Mouse (Mus musculus) embryonic facial prominence, embryonic 15.5 days (tissue): ENCODE measurements at regions not wholly inside any gene's neighbourhood (a gene's known extent, or its start where the extent isn't known, plus 50 kb on each side); places are given as distances from the start of the nearest gene placed in this dataset.

Experiments
- ATAC-seq: fragments of 200-750 bp; cut with Nextera tagmentation; 2 replicates; pipeline ENCODE4 v1.8.0; 2017; ENCODE audit warnings: low read depth, moderate TSS enrichment; ENCODE audit not compliant: insufficient number of reproducible peaks, low FRiP score, low TSS enrichment
- H3K27ac ChIP-seq: fragments of 300-500 bp; sonication (generic); replicated peaks from 2 replicates; pipeline ENCODE4 v1.5.1; 2015; ENCODE audit warnings: mild to moderate bottlenecking, inconsistent platforms
- H3K27me3 ChIP-seq: fragments of 300-500 bp; sonication (generic); 2 replicates; pipeline ENCODE4 v1.6.1; 2015; ENCODE audit warnings: inconsistent platforms
- H3K36me3 ChIP-seq: fragments of 300-500 bp; sonication (generic); 2 replicates; pipeline ENCODE4 v1.6.1; 2015; ENCODE audit warnings: mild to moderate bottlenecking, inconsistent platforms
- H3K4me1 ChIP-seq: fragments of 300-500 bp; sonication (generic); 2 replicates; pipeline ENCODE4 v1.6.1; 2015; ENCODE audit warnings: inconsistent platforms
- H3K4me2 ChIP-seq: fragments of 300-500 bp; sonication (generic); replicated peaks from 2 replicates; pipeline ENCODE4 v1.6.1; 2015; ENCODE audit warnings: mild to moderate bottlenecking, inconsistent platforms
- H3K4me3 ChIP-seq: fragments of 300-500 bp; sonication (generic); replicated peaks from 2 replicates; pipeline ENCODE4 v1.5.1; 2015; ENCODE audit warnings: mild to moderate bottlenecking, inconsistent platforms
- H3K9ac ChIP-seq: fragments of 300-500 bp; sonication (generic); 2 replicates; pipeline ENCODE4 v1.6.1; 2015; ENCODE audit warnings: inconsistent platforms
- H3K9me3 ChIP-seq: fragments of 300-500 bp; sonication (generic); replicated peaks from 2 replicates; pipeline ENCODE4 v1.6.1; 2016; ENCODE audit warnings: inconsistent platforms
- WGBS: fragments of 180-500 bp; shearing (Covaris S2); methylation state at CpG from one replicate; pipeline ENCODE4 v1.1.7; 2015; 5-methylcytosine and 5-hydroxymethylcytosine counted together

GRCm38 (mm10) chr9:51430426-51430825 is 101.7 kb upstream of the 1810046K07Rik start:
- Histone ChIP-seq H3K9ac (no peak overlapping the region), H3K36me3 (no peaks in the 10 kb centered on the region), H3K4me2 (no peak overlapping the region), H3K9me3 (no peaks in the 10 kb centered on the region), H3K27ac (no peak overlapping the region), H3K4me1 (no peaks in the 10 kb centered on the region), H3K4me3 (no peak overlapping the region), H3K27me3 (no peaks in the 10 kb centered on the region)
- no peak for ATAC-seq
- WGBS: 43% methylated on average over 2 of the region's 2 CpGs

- 65% methylated on average over 2 of the region's 2 CpGs for WGBS
- Histone ChIP-seq H3K36me3 (no peaks in the 10 kb centered on the region), H3K4me2 (no peak overlapping the region), H3K27me3 (no peaks in the 10 kb centered on the region), H3K9me3 (no peaks in the 10 kb centered on the region), H3K27ac (no peak overlapping the region), H3K4me1 (no peaks in the 10 kb centered on the region), H3K9ac (no peak overlapping the region), H3K4me3 (no peak overlapping the region)
- no peak for ATAC-seq
Observed at GRCm38 (mm10) chr9:51437130-51437529, 108.4 kb upstream of the 1810046K07Rik start.

DNA sequence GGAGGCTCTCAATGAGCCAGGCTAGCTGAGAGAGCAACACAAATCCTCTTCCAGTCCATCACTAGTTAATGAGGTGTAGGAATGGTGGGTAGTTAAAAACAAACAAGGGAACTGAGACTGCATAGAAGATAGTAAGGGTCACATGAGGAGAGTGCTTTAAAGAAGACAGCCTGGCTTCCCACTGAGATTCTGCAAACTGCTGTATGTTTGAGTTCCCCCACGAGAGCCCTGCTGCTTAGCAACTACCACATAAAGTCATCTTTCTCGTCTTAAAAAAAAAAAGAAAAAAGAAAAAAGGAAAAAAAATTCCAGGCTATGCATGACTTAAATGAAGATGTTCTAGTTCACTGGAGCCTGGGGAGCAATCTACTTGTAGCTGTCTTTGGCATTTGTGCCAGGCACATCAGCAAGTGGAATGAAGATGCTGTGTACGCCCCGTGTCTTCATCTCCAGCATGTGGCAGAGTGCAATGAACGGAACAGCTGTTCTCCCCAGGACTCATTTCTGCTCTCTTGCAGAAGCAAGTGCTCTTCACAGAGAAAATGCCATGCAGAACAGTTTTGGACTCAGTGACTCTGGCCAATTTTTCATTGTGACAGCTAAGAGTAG is 113.2 kb upstream of the 1810046K07Rik start:
- Histone ChIP-seq H3K27me3 (no peaks in the 10 kb centered on the region), H3K27ac (no peak overlapping the region), H3K9ac (no peak overlapping the region), H3K36me3 (no peaks in the 10 kb centered on the region), H3K4me3 (no peak overlapping the region), H3K9me3 (no peaks in the 10 kb centered on the region), H3K4me2 (no peak overlapping the region), H3K4me1 (no peaks in the 10 kb centered on the region)
- ATAC-seq: no peak
- WGBS: 27% methylated on average over 5 of the region's 5 CpGs

DNA sequence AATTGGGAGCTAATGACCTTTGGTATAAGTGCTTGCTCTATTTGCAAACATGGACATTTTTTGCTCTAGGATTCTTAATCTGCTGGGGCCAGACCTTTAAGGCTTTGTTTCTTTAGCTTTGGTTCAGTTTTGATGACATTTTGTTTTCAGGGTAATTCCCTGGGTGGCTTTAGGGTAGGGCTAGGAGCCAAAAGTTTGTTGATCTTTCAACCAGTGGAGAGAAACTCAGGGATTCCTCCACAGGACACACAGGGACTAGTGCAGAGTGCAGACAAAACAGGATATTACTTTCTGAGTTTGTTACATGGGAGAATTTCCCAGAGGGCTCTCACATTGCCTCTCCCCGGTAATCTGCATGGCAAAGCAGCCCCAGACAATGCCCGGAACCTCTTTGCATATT is 127.0 kb upstream of the 1810046K07Rik start:
- H3K36me3 ChIP-seq: no peaks in the 10 kb centered on the region
- no peak overlapping the region for H3K4me3 ChIP-seq
- H3K9me3 ChIP-seq: no peaks in the 10 kb centered on the region
- no peak overlapping the region for H3K9ac ChIP-seq
- no peak overlapping the region for H3K27ac ChIP-seq
- no peak overlapping the region for H3K4me2 ChIP-seq
- no peaks in the 10 kb centered on the region for H3K27me3 ChIP-seq
- no peak for ATAC-seq
- H3K4me1 ChIP-seq: peaks cover 6% of the 10 kb centered on the region; the same call in 1 of the 2 replicates
- 19% methylated on average over 2 of the region's 2 CpGs for WGBS

DNA sequence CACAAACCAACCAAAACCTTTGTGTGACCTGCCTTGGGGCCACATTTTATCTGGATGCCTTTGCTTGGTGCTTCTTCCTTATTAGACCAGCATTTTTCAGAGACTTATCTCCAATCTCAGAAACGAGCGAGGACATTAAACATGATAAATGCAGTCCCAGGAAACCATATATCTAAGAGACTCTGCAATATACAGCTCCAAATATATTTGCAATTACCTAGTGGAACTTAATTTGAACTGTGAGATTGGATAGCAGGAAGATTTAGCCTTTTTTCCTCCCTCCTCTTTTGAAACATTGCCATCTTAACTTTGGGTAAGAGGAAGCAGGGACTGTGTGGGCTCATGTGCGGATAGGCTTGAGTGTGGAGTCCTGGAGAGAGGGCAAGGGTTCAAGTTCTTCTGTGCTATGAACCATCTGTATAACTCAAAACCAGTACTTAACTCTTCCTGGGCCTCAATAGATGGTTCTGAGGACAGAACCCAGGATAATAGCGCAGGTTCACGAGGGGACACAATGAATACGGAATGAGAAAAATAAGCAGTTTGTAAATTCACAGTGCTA is 133.8 kb upstream of the 1810046K07Rik start:
- Histone ChIP-seq H3K4me2 (no peak overlapping the region), H3K4me3 (no peak overlapping the region), H3K4me1 (no peaks in the 10 kb centered on the region), H3K27me3 (no peaks in the 10 kb centered on the region), H3K9ac (no peak overlapping the region), H3K27ac (no peak overlapping the region), H3K9me3 (no peaks in the 10 kb centered on the region), H3K36me3 (no peaks in the 10 kb centered on the region)
- no peak for ATAC-seq
- WGBS: 78% methylated on average over 6 of the region's 6 CpGs

GRCm38 (mm10) chr9:51470031-51470430 is 141.3 kb upstream of the 1810046K07Rik start:
- Histone ChIP-seq H3K4me3 (no peak overlapping the region), H3K9ac (no peak overlapping the region), H3K9me3 (no peaks in the 10 kb centered on the region), H3K27ac (no peak overlapping the region), H3K4me2 (no peak overlapping the region), H3K27me3 (no peaks in the 10 kb centered on the region), H3K4me1 (no peaks in the 10 kb centered on the region), H3K36me3 (no peaks in the 10 kb centered on the region)
- ATAC-seq: no peak
- 78% methylated on average over 1 of the region's 1 CpGs for WGBS

DNA sequence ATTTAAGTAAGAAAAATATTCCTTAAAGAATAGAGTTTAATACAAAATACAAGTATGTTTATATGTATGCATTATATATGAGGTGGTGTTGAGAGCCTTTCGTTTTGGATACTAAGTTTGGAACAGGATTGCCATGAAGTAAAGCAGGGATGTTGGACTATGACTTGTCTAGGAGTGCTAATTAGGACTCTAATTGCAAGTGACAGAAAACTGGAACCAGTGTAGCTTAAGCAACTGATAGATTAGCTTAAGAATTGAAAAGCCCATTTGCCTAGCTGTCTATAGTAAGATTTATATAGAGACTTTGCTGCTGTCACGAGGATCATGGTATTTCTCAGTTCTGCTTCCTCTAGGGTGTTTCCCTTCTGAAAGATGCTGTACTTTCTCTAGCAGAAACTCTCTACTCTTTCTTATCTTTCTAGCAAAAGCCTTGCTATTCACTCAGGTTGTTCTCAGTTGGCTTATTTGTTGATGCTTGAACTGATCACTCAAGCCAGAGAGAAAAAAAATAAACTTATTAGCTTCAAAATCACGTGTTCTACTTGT is 147.9 kb upstream of the 1810046K07Rik start:
- no peak overlapping the region for H3K27ac ChIP-seq
- no peak overlapping the region for H3K4me3 ChIP-seq
- no peaks in the 10 kb centered on the region for H3K9me3 ChIP-seq
- no peak overlapping the region for H3K9ac ChIP-seq
- no peaks in the 10 kb centered on the region for H3K36me3 ChIP-seq
- WGBS: 61% methylated on average over 3 of the region's 3 CpGs
- no peaks in the 10 kb centered on the region for H3K27me3 ChIP-seq
- ATAC-seq: no peak
- H3K4me2 ChIP-seq: no peak overlapping the region
- no peaks in the 10 kb centered on the region for H3K4me1 ChIP-seq

DNA sequence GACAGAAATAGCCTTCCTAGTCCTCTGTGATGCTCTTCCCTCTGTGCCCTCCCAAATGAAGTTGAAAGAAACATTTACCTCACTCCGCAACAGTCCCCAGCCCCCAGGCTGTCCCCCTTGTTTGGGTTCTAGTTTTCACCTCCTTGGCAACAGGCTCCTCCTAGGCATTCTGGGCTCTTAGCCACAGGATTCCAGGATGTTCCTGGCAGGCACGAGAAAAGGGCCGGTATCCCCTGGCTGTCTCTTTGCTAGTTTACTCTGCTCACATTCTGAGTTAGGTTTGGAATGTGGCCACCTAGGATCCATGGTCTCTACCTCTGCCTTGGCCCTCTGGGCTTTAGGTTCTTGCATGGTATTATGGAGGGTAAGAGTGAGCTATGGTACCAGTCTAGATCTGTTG is 159.1 kb upstream of the 1810046K07Rik start:
- Histone ChIP-seq H3K27me3 (no peaks in the 10 kb centered on the region), H3K36me3 (no peaks in the 10 kb centered on the region), H3K27ac (no peak overlapping the region), H3K9me3 (no peaks in the 10 kb centered on the region), H3K4me1 (no peaks in the 10 kb centered on the region), H3K9ac (no peak overlapping the region), H3K4me2 (no peak overlapping the region), H3K4me3 (no peak overlapping the region)
- ATAC-seq: no peak
- WGBS: 32% methylated on average over 3 of the region's 3 CpGs

- 47% methylated on average over 3 of the region's 3 CpGs for WGBS
- Histone ChIP-seq H3K27ac (peak overlapping the region; percentile 8; the same call in 1 of the 2 replicates), H3K9me3 (0 out of 2 replicates have a peak, but pooled peaks cover 4% of the 10 kb centered on the region), H3K4me2 (no peak overlapping the region), H3K9ac (no peak overlapping the region), H3K27me3 (no peaks in the 10 kb centered on the region), H3K4me3 (no peak overlapping the region), H3K4me1 (0 out of 2 replicates have a peak, but pooled peaks cover 4% of the 10 kb centered on the region), H3K36me3 (no peaks in the 10 kb centered on the region)
- peak; percentile 83 for ATAC-seq
Observed at GRCm38 (mm10) chr9:51507265-51507913, 178.7 kb upstream of the 1810046K07Rik start.

DNA sequence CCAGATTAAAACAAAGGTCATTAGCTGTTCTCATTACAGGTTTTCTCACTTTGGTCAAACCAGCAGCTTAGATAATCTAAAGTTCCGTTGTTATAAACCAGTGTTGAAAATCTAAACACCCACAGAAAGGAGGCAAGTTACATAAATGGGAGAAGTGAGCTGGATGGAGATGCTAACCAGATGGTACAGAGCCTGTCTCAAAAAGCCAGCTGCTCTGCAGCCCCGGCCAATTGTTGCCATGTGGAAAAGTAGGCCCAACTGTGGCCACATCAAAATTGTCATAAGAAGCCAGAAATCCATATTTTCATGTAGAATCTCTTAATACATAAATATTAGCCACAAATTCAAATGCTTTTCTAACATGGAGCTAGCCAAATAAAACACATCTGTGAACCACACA is 188.9 kb upstream of the 1810046K07Rik start:
- 55% methylated on average over 2 of the region's 2 CpGs for WGBS
- Histone ChIP-seq H3K4me3 (no peak overlapping the region), H3K36me3 (no peaks in the 10 kb centered on the region), H3K27ac (no peak overlapping the region), H3K9ac (no peak overlapping the region), H3K27me3 (no peaks in the 10 kb centered on the region), H3K9me3 (no peaks in the 10 kb centered on the region), H3K4me2 (no peak overlapping the region), H3K4me1 (no peaks in the 10 kb centered on the region)
- no peak for ATAC-seq

- Histone ChIP-seq H3K4me2 (no peak overlapping the region), H3K9me3 (no peaks in the 10 kb centered on the region), H3K4me3 (no peak overlapping the region), H3K27me3 (no peaks in the 10 kb centered on the region), H3K36me3 (no peaks in the 10 kb centered on the region), H3K9ac (no peak overlapping the region), H3K27ac (no peak overlapping the region), H3K4me1 (no peaks in the 10 kb centered on the region)
- 46% methylated on average over 4 of the region's 4 CpGs for WGBS
- ATAC-seq: no peak
Observed at GRCm38 (mm10) chr9:51518376-51518775, 189.7 kb upstream of the 1810046K07Rik start.
